Mouse (Mus musculus): Measurements from ENCODE around the gene Pdk1. TPM values are rescaled to one million over a fixed set of nuclear protein-coding genes. Genes with fewer than 3 reads are reported as not detected.

Pdk1 gene
- total RNA-seq, 4 experiments from 2014 or later = 60.8 to 70.6 (median 68.1) TPM

- no peak for DNase-seq (ENCODE audit: low spot score in 2 of 2)
These were observed 63.7 kb downstream of the Pdk1 start for GRCm38 (mm10) chr2:71936711-71937110.

DNA sequence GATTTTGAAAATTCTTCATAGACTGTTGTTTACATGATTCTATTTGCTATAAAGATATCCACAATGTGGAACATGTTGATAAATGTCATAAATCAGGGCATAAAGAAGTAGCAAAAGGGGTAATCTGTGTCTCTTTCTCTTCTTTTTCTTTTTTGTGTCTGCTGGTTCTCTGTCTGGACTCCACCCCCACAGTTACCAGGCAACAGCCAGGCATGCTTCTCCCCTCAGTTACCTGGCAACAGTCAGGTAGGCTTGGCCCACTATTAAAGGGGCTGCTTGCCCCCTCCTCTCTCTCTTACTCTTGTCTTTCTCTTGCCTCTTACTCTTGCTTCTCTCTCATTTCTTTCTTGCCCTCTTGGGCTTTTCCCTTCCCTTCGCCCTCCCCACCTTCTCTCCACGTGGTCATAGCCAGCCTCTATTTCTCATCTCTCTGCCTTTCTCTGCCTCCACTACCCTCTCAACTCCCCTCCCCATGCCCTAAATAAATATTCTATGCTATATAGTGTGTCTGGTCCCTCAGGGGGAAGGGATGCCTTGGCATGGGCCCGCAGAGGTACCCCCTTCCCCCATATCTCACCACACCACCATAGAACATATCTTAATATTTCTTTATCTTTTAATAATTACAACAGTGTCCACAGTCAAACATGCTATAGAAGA, 64.8 kb downstream of the Pdk1 start:
- DNase-seq (ENCODE audit: low spot score in 2 of 2) = no peak

DNA sequence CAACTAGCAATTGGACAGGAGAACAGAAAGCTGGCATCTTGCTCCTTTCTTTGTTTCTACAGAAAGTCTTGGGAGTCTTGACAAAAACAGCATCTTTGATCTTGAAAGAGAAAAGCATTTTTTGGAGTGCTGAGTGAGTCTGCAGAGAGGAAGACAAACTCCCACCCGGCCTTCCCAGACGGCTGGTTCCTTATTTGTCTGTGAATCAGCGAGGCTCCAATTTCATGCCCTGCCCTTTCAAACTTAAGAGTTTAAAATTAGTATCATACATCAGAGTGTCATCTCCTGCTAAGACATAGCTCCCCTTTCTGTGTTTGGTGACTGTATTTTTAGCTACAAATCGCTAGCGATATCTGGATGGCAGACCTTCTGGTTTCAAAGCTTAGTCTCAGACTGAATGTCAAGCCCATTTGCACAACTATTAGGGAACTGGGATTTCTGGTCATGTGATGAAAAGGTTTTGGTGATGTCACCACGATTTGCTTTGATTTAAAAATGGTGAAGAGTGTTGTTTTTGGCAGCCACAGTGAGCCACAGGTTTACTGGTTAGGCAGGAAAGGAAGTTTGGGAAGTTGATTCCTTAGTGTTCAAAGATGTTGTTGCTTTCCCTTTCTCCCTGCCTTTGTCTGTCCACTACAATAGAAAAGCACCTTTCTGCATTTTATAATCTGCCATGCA, 65.8 kb downstream of the Pdk1 start:
- peak; percentile 8 to 44 for DNase-seq (ENCODE audit: low spot score in 2 of 2)

- DNase-seq (ENCODE audit: low spot score in 2 of 2) = no peak
These were observed 68.1 kb downstream of the Pdk1 start for GRCm38 (mm10) chr2:71941005-71941720.

DNA sequence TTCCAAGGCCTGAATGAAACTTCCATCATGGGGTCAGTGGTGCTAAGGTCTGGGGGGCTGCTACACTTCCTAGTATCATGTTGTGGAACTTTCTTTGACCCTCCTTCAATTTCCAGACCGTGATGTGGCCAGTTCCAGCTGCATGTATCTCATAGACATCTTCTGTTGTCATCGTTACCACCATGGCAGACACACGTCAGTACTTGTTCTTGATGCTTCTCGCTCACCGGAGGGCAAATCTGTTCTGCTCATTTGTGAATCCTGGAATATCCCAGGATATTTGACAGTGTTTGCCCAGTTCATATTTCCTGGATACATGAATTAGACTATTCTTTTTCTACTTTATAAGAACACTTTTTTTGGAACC, 68.7 kb downstream of the Pdk1 start:
- no peak for DNase-seq (ENCODE audit: low spot score in 2 of 2)

GRCm38 (mm10) chr2:71951212-71951611, 78.2 kb downstream of the Pdk1 start:
- DNase-seq (ENCODE audit: low spot score in 2 of 2) = no peak

Other genes with a start within 250 kb of the Pdk1 start
- gene Itga6, start 127.6 kb upstream of the Pdk1 start, total RNA-seq (2022) = 10 to 100 TPM; 10.0 to 15.1 (median 12.2) TPM
- gene Rapgef4, start 108.0 kb downstream of the Pdk1 start, total RNA-seq (2022) = 1 to 10 TPM in 3 of 4 experiments, under 1 TPM in 1; 0.74 to 2.7 (median 2.0) TPM